Mouse (Mus musculus): ENCODE data around the gene Fscn1. TPM values are rescaled to one million over a fixed set of nuclear protein-coding genes. Genes with fewer than 3 reads are reported as not detected.

Gene Fscn1
- polyA plus RNA-seq, 2 experiments: 19.3 to 21.1 TPM

DNA sequence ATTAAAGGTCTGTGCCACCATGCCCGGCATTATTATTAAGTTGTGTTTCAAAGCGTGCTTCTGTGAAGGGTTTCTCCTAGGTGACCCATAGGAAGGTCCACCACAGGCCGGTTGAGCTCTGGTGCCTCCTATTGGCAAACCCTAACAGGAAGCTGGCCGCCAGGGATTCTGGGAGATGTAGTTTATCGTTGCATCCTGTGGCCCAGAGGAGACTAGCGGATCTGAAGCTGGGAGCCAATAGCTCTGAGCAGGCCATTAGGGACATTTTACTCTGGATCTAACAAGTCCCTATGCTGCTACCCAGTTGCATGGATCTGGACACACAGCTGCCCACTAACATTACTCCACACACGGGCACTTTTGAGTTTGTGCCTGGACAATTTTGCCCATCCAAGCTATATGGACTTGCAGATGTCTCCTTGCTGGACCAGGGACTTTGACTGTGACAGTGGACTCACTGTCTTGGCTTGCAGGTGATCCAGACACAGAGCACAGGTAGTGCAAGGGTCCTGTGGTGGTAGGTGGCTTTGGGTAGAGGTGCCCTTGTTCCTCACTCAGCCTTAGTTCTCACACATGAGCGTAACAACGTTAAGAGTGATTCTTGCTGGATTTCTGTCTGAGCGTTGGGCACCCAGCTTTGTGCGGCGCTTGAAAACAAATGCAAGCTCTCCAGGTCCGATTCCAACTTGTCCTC, 24.4 kb upstream of the Fscn1 start:
- Histone ChIP-seq H3K4me3 (ENCODE audit: insufficient read depth in 1 of 2, low read depth in 2 of 2, low read length in 2 of 2) (peak overlapping the region; percentile 44 to 48), H3K27me3 (ENCODE audit: control insufficient read depth, insufficient read depth, low read length) (no peaks in the 10 kb centered on the region), H3K27ac (peak overlapping the region; percentile 74), H3K9ac (replicated peaks) (peak overlapping the region; percentile 59), H3K9me3 (ENCODE audit: control insufficient read depth, low read length) (no peaks in the 10 kb centered on the region), H3K36me3 (replicated peaks; ENCODE audit: control insufficient read depth, insufficient read depth, low read depth) (no peaks in the 10 kb centered on the region), H3K4me2 (ENCODE audit: low read depth) (peak overlapping the region; percentile 81), H3K4me1 (replicated peaks; ENCODE audit: control insufficient read depth in 2 of 2, insufficient read depth in 2 of 2, low read length in 1 of 2) (peaks cover 22 to 34% of the 10 kb centered on the region in 2 experiments)
- TF ChIP-seq CTCF (IDR thresholded peaks at IDR 0.05; ENCODE audit: low read depth) (peak; percentile 69), EP300 (IDR thresholded peaks at IDR 0.05; ENCODE audit: low read depth) (no peak)
- DNase-seq (ENCODE audit: low read depth in 3 of 3, low spot score in 3 of 3) (peak in 2 of 3 experiments; percentile 68 to 76), ATAC-seq (ENCODE audit: insufficient read depth) (peak; percentile 60)
- WGBS (ENCODE audit: insufficient replicate concordance): 22% methylated on average over 13 of the region's 13 CpGs

- Histone ChIP-seq H3K9me3 (ENCODE audit: control insufficient read depth, low read length) (no peaks in the 10 kb centered on the region), H3K27me3 (ENCODE audit: control insufficient read depth, insufficient read depth, low read length) (no peaks in the 10 kb centered on the region), H3K36me3 (replicated peaks; ENCODE audit: control insufficient read depth, insufficient read depth, low read depth) (no peaks in the 10 kb centered on the region), H3K27ac (peak overlapping the region; percentile 74), H3K4me3 (ENCODE audit: insufficient read depth in 1 of 2, low read depth in 2 of 2, low read length in 2 of 2) (peak overlapping the region; percentile 44 to 48), H3K4me1 (replicated peaks; ENCODE audit: control insufficient read depth in 2 of 2, insufficient read depth in 2 of 2, low read length in 1 of 2) (peaks cover 22 to 32% of the 10 kb centered on the region in 2 experiments), H3K9ac (replicated peaks) (peak overlapping the region; percentile 59), H3K4me2 (ENCODE audit: low read depth) (peak overlapping the region; percentile 81)
- TF ChIP-seq CTCF (IDR thresholded peaks at IDR 0.05; ENCODE audit: low read depth) (peak; percentile 100), EP300 (IDR thresholded peaks at IDR 0.05; ENCODE audit: low read depth) (no peak)
- ATAC-seq (ENCODE audit: insufficient read depth) (peak; percentile 47), DNase-seq (ENCODE audit: low read depth in 3 of 3, low spot score in 3 of 3) (peak in 1 of 3 experiments; percentile 64)
- 3% methylated on average over 17 of the region's 17 CpGs for WGBS (ENCODE audit: insufficient replicate concordance)
Observed at GRCm38 (mm10) chr5:142936336-142936719, 23.8 kb upstream of the Fscn1 start.

DNA sequence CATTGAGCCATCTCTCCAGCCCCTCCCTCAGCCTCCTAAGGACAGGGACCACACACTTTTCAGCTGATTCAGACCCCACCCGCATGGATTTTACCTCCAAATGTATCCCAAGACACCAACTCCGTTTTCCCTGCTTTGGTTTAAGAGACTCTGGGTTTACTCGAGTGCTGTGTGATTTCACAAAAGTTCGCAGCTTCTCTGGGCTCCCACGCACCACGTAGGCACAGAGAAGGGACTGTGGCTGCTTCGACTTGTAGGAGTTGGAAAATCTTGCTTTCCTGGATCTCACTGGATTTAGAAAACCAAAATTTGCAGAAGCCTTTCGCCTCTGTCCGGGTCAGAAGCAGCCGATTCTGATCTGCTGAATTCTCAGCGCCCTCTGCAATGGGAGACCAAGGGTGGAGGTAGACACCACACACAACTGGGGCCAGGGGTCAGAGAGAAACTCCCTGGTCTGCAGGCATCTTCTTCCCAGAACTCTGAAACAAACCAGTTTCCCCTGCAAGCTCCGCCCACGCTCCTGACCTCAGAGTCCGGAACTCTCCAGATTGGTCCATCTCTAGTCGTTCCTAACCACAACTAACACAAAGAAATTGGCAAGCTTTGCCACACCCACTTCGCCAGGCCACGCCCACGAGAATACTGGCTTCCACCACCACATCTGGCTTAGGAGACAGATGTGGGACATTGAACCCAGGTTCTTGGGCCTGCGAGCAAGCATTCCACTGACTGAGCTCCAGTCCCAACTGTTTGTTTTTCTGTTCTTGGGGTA, 22.0 kb upstream of the Fscn1 start:
- Histone ChIP-seq H3K4me1 (replicated peaks; ENCODE audit: control insufficient read depth in 2 of 2, insufficient read depth in 2 of 2, low read length in 1 of 2) (peaks cover 14 to 21% of the 10 kb centered on the region in 2 experiments), H3K4me3 (ENCODE audit: insufficient read depth in 1 of 2, low read depth in 2 of 2, low read length in 2 of 2) (peak overlapping the region in 1 of 2 experiments; percentile 29; a peak in 1 of 4 replicates), H3K27me3 (ENCODE audit: control insufficient read depth, insufficient read depth, low read length) (no peaks in the 10 kb centered on the region), H3K27ac (no peak overlapping the region), H3K36me3 (replicated peaks; ENCODE audit: control insufficient read depth, insufficient read depth, low read depth) (no peaks in the 10 kb centered on the region), H3K4me2 (ENCODE audit: low read depth) (peak overlapping the region; percentile 20), H3K9ac (replicated peaks) (no peak overlapping the region), H3K9me3 (ENCODE audit: control insufficient read depth, low read length) (no peaks in the 10 kb centered on the region)
- TF ChIP-seq EP300 (IDR thresholded peaks at IDR 0.05; ENCODE audit: low read depth) (no peak), CTCF (IDR thresholded peaks at IDR 0.05; ENCODE audit: low read depth) (no peak)
- DNase-seq (ENCODE audit: low read depth in 3 of 3, low spot score in 3 of 3) (peak in 1 of 3 experiments; percentile 74), ATAC-seq (ENCODE audit: insufficient read depth) (peak; percentile 26; the same call in 1 of the 2 replicates)
- WGBS (ENCODE audit: insufficient replicate concordance): 30% methylated on average over 19 of the region's 19 CpGs

GRCm38 (mm10) chr5:142940393-142940792, 19.8 kb upstream of the Fscn1 start:
- Histone ChIP-seq H3K9me3 (ENCODE audit: control insufficient read depth, low read length) (no peaks in the 10 kb centered on the region), H3K9ac (replicated peaks) (no peak overlapping the region), H3K27me3 (ENCODE audit: control insufficient read depth, insufficient read depth, low read length) (no peaks in the 10 kb centered on the region), H3K27ac (no peak overlapping the region), H3K4me2 (ENCODE audit: low read depth) (no peak overlapping the region), H3K4me3 (ENCODE audit: insufficient read depth in 1 of 2, low read depth in 2 of 2, low read length in 2 of 2) (no peak overlapping the region), H3K4me1 (replicated peaks; ENCODE audit: control insufficient read depth in 2 of 2, insufficient read depth in 2 of 2, low read length in 1 of 2) (peaks cover 14 to 21% of the 10 kb centered on the region in 2 experiments), H3K36me3 (replicated peaks; ENCODE audit: control insufficient read depth, insufficient read depth, low read depth) (no peaks in the 10 kb centered on the region)
- DNase-seq (ENCODE audit: low read depth in 3 of 3, low spot score in 3 of 3) (no peak), ATAC-seq (ENCODE audit: insufficient read depth) (no peak)
- 44% methylated on average over 2 of the region's 2 CpGs for WGBS (ENCODE audit: insufficient replicate concordance)
- TF ChIP-seq CTCF (IDR thresholded peaks at IDR 0.05; ENCODE audit: low read depth) (peak; percentile 64), EP300 (IDR thresholded peaks at IDR 0.05; ENCODE audit: low read depth) (no peak)

All from liver, embryonic 14.5 days (tissue).